8 mouse cellular contexts compared by ENCODE assay signal in the genomic region with DNA sequence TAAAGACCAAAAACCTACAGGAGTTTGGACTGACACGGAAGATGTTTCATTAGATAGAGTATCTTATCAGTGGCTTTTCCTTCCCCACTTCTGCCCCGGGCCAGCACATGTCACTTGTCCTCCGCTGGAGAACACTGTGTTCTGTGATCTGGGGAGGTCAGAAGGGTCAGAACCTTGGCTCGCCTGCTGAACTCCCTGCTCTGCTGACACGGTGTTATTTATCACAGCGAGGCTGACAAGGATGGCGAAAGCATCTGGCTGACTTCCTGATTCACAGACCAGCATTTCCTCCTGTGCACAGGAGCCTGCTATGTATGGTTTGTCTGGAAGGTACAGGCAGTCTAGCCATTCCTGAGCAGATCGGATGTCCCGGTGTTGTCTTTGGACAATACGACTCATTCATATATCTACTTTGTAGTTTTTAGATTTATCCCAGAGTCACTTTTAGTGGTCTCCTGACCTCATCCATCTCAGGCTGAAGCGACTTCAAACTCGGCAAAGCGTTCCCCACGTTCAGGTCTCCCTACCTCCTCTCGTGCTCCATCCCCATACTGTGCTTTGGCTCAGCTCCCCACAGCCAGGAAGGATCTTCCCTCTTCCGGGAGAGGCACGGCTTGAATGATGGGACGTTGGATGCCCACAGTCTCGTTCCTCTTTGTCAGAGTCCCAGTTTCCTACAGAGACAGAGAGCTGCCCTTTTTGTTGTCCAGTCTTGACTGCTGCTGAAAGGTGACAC.
DNase-seq lines count a peak whose midpoint lies in the region; ATAC-seq lines count a peak whose summit lies in the region.

No protein-coding gene starts in this region.

- no peak for ATAC-seq in forebrain, embryonic 15.5 days (replicated peaks)
- peak; percentile 41 for ATAC-seq in common myeloid progenitor, adult 5-6 weeks (replicated peaks; ENCODE audit: low read depth, poor library complexity, severe bottlenecking)
- peak; percentile 30; the same call in 1 of the 2 replicates for ATAC-seq in liver, embryonic 11.5 days (replicated peaks; ENCODE audit: low FRiP score)
- no peak for ATAC-seq in forebrain, embryonic 11.5 days (replicated peaks; ENCODE audit: low FRiP score)

- no peak overlapping the region for H3K4me2 ChIP-seq in forebrain, embryonic 15.5 days (replicated peaks)
- peak overlapping the region; percentile 35 for H3K4me2 ChIP-seq in liver, embryonic 11.5 days
- H3K4me2 ChIP-seq in forebrain, embryonic 11.5 days (ENCODE audit: low read depth, low read length, severe bottlenecking), result no peak overlapping the region

- H3K27ac ChIP-seq in forebrain, embryonic 10.5 days, result peak overlapping the region; percentile 40; the same call in 1 of the 2 replicates
- no peak overlapping the region for H3K27ac ChIP-seq in forebrain, embryonic 15.5 days (replicated peaks)
- no peak overlapping the region for H3K27ac ChIP-seq in liver, embryonic 11.5 days (ENCODE audit: low read depth, low read length)
- H3K27ac ChIP-seq in forebrain, embryonic 11.5 days (ENCODE audit: low read depth, low read length), result no peak overlapping the region

- no peak overlapping the region for H3K9ac ChIP-seq in forebrain, embryonic 15.5 days (replicated peaks)
- no peak overlapping the region for H3K9ac ChIP-seq in liver, embryonic 11.5 days (ENCODE audit: low read depth, low read length)
- H3K9ac ChIP-seq in forebrain, embryonic 11.5 days (ENCODE audit: low read length), result no peak overlapping the region

- intact Hi-C loops in heart, postnatal 14 days (cut with DNase I), result loop anchor here (5.0 kb wide), 1 partner anchor 65 kb away; the partner anchor contains the start of gene St3gal5

- no peaks in the 10 kb centered on the region for H3K27me3 ChIP-seq in forebrain, embryonic 10.5 days (ENCODE audit: poor library complexity, severe bottlenecking)
- H3K27me3 ChIP-seq in forebrain, embryonic 15.5 days, result no peaks in the 10 kb centered on the region
- no peaks in the 10 kb centered on the region for H3K27me3 ChIP-seq in liver, embryonic 11.5 days (replicated peaks; ENCODE audit: control insufficient read depth, insufficient read depth, low read length)
- no peaks in the 10 kb centered on the region for H3K27me3 ChIP-seq in splenic B cell, adult 2 months (ENCODE audit: control insufficient read depth, insufficient read depth, low read length, poor library complexity, severe bottlenecking)
- H3K27me3 ChIP-seq in forebrain, embryonic 11.5 days (ENCODE audit: control insufficient read depth, insufficient read depth, low read length), result no peaks in the 10 kb centered on the region

- peaks cover 14% of the 10 kb centered on the region for H3K4me1 ChIP-seq in forebrain, embryonic 10.5 days
- peaks cover 4% of the 10 kb centered on the region; the same call in 1 of the 2 replicates for H3K4me1 ChIP-seq in forebrain, embryonic 15.5 days
- peaks cover 3% of the 10 kb centered on the region; the same call in 1 of the 2 replicates for H3K4me1 ChIP-seq in liver, embryonic 11.5 days (replicated peaks; ENCODE audit: control insufficient read depth, insufficient read depth, low read length)
- no peaks in the 10 kb centered on the region for H3K4me1 ChIP-seq in forebrain, embryonic 11.5 days (replicated peaks; ENCODE audit: control insufficient read depth, insufficient read depth, low read length)

- 60% methylated on average over 19 of the region's 19 CpGs for WGBS in forebrain, embryonic 10.5 days
- WGBS in forebrain, embryonic 15.5 days, result 72% methylated on average over 19 of the region's 19 CpGs
- WGBS in liver, embryonic 11.5 days, result 15% methylated on average over 19 of the region's 19 CpGs
- 72% methylated on average over 19 of the region's 19 CpGs for WGBS in forebrain, embryonic 11.5 days

- no peak overlapping the region for H3K4me3 ChIP-seq in forebrain, embryonic 10.5 days
- no peak overlapping the region for H3K4me3 ChIP-seq in forebrain, embryonic 15.5 days
- no peak overlapping the region for H3K4me3 ChIP-seq in liver, embryonic 11.5 days (ENCODE audit: low read depth, low read length)
- no peak overlapping the region for H3K4me3 ChIP-seq in forebrain, embryonic 11.5 days (ENCODE audit: low read depth, low read length)

- no peaks in the 10 kb centered on the region for H3K36me3 ChIP-seq in forebrain, embryonic 10.5 days (replicated peaks)
- H3K36me3 ChIP-seq in forebrain, embryonic 15.5 days, result no peaks in the 10 kb centered on the region
- H3K36me3 ChIP-seq in liver, embryonic 11.5 days (ENCODE audit: control insufficient read depth, insufficient read depth, low read length), result no peaks in the 10 kb centered on the region
- H3K36me3 ChIP-seq in splenic B cell, adult 2 months (ENCODE audit: control insufficient read depth, insufficient read depth, low read length, poor library complexity, severe bottlenecking), result no peaks in the 10 kb centered on the region
- H3K36me3 ChIP-seq in forebrain, embryonic 11.5 days (ENCODE audit: control insufficient read depth, insufficient read depth, low read length), result no peaks in the 10 kb centered on the region

- no peaks in the 10 kb centered on the region for H3K9me3 ChIP-seq in forebrain, embryonic 10.5 days
- no peaks in the 10 kb centered on the region for H3K9me3 ChIP-seq in forebrain, embryonic 15.5 days
- no peaks in the 10 kb centered on the region for H3K9me3 ChIP-seq in liver, embryonic 11.5 days (ENCODE audit: control insufficient read depth, low read length)
- no peaks in the 10 kb centered on the region for H3K9me3 ChIP-seq in forebrain, embryonic 11.5 days (ENCODE audit: control insufficient read depth, low read length)

- DNase-seq in forebrain, embryonic 10.5 days (ENCODE audit: extremely low spot score, low spot score), result no peak
- DNase-seq in heart, postnatal 14 days, result peak; percentile 67 to 68
- no peak for DNase-seq in liver, embryonic 11.5 days (ENCODE audit: low spot score)
- peak; percentile 36 for DNase-seq in splenic B cell, adult 2 months (ENCODE audit: low read depth, low spot score)
- DNase-seq in forebrain, embryonic 11.5 days (ENCODE audit: low spot score), result no peak
- DNase-seq in frontal cortex, postnatal 14 days (ENCODE audit: low spot score in 2 of 2), result no peak

Comparison
In these comparisons a context has a peak if more than half of its experiments do, and no peak if none do; other contexts are left out.
1. DNase-seq: peak in heart, postnatal 14 days (2 of 2) and splenic B cell, adult 2 months (single experiment); none in forebrain, embryonic 10.5 days (single experiment), liver, embryonic 11.5 days (single experiment), forebrain, embryonic 11.5 days (single experiment) and frontal cortex, postnatal 14 days (0 of 2).
2. ATAC-seq: peak in common myeloid progenitor, adult 5-6 weeks (single experiment) and liver, embryonic 11.5 days (single experiment); none in forebrain, embryonic 15.5 days (single experiment) and forebrain, embryonic 11.5 days (single experiment).